Mouse (Mus musculus): ENCODE measurements around the gene Rnf113a1.
A peak's percentile ranks its signal among the peaks of the same experiment; 100 is the strongest.

DNA sequence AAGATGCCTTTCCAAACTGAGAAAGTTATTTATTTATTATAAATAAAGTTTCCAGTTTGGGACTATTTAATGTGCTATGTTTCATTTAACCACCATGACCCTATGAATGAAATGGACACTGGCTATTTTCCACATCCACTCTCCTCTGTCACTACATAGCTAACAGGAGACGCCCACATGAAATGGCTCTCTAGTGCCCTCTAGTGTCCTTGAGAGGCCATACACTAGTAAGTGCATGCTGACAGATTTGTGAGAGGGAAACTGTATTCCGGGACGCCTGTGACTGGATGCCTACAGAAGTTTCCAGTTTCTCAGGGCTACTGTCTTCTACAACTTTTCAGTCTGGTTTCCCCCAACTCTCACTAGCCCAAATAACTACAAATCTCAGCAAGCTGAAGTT, 24.0 kb upstream of the Rnf113a1 start:
- TF ChIP-seq CTCF (conservative IDR thresholded peaks at IDR 0.05; ENCODE audit: low read length) (peak; percentile 56), POU5F1 (IDR thresholded peaks at IDR 0.05; ENCODE audit: borderline replicate concordance, low read length) (no peak)
